Mouse (Mus musculus) c-Kit-positive CD71-positive TER-119-positive erythroid progenitor cells, embryonic 14.5 days (primary cell): ENCODE results near the gene Nrap.
A peak's percentile ranks its signal among the peaks of the same experiment; 100 is the strongest.

Experiments used
- DNase-seq: peaks from one replicate; pipeline ENCODE4 v3.0.0-alpha.2; 2013; ENCODE audit warnings: low spot score

Gene Nrap

GRCm38 (mm10) chr19:56396669-56397621, 7.1 kb upstream of the Nrap start, which contains the start of gene Casp7:
Gene Casp7 (plus strand): TSS chr19:56397129.
- peak; percentile 58 for DNase-seq

- no peak for DNase-seq
These were observed 6.4 kb upstream of the Nrap start for GRCm38 (mm10) chr19:56396227-56396626.

DNA sequence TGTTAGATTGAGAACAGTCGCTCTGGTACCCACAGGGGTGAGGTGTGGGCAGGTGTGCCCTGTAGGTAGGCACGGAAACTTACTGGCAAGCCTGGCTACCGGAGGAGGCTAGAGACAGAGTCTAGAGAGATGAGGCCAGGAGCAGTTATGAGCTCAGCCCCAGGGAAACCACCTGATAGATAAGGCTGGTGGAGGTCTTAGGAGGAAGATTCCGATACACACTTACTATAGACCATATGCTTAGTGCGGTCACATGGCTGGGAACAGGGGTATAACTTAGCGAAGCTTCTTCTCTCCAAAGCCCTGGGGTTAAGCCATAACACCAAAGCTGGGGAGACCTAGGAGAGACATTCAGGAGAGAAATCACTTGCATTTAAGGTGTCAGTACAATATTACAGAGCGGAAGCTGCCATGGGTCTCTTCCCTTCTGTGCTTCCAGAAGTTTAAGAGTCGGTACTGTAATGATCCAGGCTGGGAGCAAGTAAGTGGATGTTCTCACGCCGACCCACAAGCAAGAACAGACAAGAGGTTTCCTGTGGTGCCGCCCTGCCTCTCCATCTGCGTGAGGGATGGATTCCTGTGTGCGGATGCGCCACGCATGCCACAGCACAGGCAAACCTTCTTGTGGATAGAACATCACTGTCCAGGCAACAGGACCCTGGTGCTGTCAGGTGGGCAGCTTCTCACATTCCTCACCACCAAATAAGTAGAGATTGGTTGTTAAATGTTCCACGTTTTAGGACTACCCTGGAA, 5.5 kb upstream of the Nrap start:
- no peak for DNase-seq

GRCm38 (mm10) chr19:56393311-56393866, 3.6 kb upstream of the Nrap start:
- DNase-seq, result no peak

DNA sequence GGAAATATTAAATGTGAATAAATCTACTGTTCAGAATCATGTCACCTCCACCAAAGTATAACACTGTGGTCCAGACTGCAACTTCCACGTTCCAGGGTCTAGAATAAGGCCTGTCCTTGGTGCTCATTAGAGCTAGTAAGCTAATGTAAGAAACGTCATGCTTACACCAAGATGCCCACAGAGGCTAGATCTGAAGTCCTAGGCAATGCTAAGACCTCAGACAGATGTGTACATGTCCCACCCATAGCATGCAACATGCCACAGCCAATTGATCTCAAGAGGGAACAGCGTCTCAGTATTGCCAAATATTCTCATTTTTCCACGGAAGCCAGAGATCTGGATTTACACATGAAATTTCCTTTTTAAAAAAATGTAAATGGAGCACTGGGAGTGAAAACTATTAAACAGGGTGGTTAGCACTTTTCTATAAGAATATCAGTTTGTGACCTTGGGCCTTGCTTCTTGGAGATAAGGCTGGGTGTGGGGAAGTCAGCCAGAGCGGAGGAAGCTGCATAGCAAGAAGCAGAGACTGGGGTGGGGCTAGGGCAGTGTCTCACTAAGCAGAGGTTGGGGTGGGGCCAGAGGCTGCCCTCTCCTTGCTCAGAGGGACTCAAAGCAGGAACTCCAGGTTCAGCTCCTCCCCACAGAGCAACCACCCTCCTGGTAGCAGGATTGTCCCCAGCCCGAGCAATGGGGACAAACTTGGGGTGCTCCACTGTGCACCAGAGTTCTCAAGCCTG, 1.6 kb upstream of the Nrap start:
- peak; percentile 91 for DNase-seq

DNA sequence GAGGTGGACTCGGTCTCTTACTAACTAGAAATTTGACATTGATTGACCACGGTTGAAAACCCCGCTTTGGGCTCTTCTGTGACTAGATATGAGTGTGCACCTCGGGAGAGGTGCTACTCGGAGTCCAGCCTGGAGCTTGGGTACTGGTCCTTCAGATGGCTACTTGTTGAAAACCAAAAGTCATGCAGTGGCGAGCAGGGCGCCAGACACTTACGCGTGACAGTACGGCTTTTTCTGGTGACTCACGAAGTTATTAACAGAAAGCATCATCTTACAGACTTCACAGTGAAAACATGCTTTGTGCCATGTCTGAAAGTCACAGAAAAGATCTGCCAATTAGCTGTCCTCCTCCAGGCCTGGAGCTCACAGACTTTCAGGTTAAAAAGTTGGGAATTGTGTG, 661 bp downstream of the Nrap start:
- no peak for DNase-seq

GRCm38 (mm10) chr19:56387726-56388302, 2.0 kb downstream of the Nrap start:
- no peak for DNase-seq

DNA sequence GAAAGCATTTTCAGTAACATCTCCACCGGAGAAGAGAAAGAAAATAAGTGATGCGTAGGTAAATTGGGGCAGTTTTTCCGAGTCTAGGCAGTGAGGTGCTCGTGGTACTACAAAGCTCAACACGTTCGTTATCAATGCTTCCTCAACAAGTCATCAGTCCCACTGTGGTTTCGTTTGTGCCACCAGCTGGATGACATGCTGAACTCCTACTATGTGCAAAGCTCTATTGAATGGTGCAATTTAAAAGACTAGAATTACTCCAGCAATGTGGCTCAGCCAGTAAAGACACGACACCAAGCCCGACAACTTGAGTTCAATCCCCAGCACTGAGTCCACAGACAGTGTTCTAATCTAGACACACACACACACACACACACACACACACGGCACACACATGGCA, 3.7 kb downstream of the Nrap start:
- no peak for DNase-seq

DNA sequence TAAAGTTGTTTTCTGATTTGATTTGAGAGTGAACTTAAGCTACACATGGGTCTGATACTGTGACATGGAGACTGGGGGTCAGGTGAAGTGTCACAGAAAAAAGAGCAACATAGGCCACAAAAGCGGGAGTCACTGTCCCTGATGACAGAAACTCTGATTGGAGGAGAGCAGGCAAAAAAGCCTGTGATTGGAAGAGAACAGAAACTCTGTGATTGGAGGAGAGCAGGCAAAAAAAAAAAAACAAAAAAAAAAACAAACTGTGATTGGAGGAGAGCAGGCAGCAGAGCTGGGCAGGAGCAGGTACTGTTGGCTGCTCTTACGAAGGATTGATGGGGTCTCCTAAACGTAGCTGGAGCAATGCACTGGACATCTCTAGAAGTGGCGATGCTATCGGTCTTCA, 4.3 kb downstream of the Nrap start:
- no peak for DNase-seq

- no peak for DNase-seq
These were observed 8.4 kb downstream of the Nrap start for GRCm38 (mm10) chr19:56381407-56381806.

DNA sequence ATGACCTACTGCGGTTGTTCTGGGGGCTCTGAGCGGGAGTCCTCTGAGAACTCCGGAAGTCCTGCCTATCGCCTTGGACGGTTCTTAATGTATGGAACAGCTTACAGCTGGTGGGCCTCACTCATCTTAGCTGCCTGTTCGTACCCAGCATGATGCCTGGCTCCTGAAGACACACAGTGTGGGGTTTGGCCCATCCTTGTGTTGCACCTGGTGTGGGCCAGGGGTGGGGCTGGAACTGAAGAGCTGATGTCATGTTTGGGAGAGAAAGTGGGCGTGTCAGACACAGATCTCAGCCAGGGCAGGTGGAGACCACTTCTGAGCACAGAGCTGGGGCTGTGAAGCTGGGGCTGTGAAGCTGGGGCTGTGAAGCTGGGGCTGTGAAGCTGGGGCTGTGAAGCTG, 9.5 kb downstream of the Nrap start:
- DNase-seq, result no peak

GRCm38 (mm10) chr19:56378554-56379172, 11.2 kb downstream of the Nrap start:
- DNase-seq, result no peak

DNA sequence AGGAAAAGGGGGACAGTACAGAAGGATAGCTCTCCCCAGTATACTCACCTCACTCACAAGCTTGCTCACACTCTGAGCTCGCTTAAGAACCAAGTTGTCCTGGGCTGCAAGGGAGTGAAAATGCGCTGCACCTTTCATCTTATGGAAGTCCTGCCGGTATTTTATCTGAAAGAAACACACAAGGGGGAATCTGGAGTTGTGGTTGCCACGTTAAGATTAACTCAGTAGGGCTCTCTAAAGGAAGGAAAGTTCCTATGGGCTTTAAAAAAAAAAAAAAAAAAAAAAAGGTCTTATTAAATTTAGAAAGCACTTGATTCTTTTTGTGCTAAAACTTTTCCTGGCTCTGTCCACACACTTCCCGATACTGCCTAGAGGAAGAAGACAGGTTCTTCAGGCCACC, 11.8 kb downstream of the Nrap start:
- no peak for DNase-seq

DNA sequence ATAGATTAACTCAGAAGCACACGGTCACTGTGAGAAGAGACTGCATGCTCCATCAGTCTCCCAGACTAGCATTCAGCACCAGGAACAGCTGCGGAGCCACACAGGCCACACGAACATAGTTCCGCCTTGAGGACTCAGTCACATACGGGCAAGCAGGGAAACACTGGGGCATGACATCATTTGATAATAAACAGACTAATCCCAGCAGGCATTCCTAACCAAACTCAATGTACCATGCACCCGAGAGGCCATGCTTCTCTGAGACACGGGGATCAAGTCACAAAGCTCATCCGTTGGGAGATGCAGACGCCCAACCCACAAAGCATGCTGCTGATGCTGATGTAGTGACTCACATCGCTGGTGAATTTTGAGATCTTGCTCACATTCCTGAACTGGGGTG, 15.8 kb downstream of the Nrap start:
- DNase-seq, result no peak

DNA sequence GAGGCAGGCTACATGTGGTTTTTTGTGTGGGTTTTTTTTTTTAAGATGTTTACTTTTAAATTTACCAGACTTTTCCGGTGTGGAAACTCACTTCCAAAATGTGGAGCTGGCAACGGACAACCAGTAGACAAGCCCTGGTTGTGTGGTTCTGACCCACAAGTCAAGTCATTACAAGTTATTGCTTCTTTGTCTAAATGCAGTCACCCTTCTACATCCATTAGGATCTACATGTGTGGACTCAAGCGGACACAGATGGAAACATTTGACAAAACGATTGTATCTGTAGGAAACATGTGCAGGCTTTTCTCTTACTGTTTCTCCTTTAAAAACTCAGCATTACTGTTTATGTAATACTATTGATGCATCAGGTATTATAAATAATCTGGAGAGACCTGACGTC, 16.6 kb downstream of the Nrap start:
- DNase-seq, result no peak

- no peak for DNase-seq
These were observed 17.6 kb downstream of the Nrap start for GRCm38 (mm10) chr19:56372226-56372625.

GRCm38 (mm10) chr19:56370389-56371150, 19.3 kb downstream of the Nrap start:
- DNase-seq, result no peak

GRCm38 (mm10) chr19:56368912-56369311, 20.9 kb downstream of the Nrap start:
- no peak for DNase-seq

DNA sequence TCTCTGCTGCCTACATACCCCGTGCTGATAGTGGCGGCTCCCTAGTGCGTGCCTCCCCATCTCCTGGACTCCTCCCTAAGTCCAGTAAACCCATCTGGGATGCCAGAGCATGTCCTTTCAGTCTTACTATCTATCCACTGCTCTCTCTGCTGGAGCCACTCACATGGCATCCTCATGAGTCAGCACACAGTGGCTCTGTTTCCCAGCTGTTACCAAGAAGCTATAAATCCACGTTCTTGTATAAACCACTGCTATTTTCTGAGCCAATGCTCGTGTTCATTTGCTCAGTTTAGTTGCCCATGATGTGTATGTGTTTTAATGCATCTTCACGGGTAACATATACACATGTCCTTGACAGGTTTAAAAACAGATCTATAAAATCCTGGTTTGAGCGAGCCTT, 22.1 kb downstream of the Nrap start:
- DNase-seq, result no peak

DNA sequence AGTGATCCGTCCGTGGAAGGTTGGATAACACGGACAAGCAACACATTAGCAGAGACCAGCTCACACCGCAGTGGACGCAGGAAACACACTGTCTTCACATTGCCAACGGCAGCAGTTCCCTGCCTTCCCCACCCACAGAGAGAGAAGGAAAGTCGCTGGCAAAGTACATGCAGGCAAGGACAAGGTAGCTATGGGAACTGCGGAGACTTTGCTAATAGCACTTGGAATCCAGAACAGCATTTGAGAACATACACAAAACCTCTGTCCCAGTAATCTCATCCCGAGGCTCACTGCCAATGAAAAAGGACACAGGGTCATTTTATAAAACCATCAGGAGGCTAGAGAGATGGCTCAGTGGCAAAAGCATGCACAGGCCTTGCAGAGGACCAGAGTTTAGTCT, 23.2 kb downstream of the Nrap start:
- no peak for DNase-seq

DNA sequence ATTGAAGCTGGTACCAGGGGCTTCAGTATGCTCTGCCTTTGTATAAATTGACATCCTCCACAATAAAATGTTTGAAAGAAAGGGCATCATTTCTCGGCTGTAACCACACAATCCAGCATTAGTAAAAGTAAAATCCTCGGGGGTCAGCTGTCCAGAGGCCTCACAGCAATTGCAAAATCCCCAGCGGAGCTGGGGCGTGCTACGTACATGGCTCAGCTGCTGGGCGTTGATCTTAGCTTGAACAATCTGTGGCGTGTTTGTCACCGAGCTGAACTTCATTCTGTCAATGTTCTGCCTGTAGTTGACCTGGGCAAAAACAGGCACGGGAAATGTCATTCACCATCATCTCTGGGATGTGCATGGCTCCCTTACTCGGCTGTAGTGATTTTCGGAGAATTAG, 23.7 kb downstream of the Nrap start:
- DNase-seq, result no peak
